Mouse (Mus musculus): ENCODE measurements around the gene Fam69a.
A peak's percentile ranks its signal among the peaks of the same experiment; 100 is the strongest.
"Not testable (repeated sequence)": the region's sequence is repeated elsewhere in the genome, so short reads cannot be mapped to it uniquely, and the experiment has no call there.

Gene Fam69a

DNA sequence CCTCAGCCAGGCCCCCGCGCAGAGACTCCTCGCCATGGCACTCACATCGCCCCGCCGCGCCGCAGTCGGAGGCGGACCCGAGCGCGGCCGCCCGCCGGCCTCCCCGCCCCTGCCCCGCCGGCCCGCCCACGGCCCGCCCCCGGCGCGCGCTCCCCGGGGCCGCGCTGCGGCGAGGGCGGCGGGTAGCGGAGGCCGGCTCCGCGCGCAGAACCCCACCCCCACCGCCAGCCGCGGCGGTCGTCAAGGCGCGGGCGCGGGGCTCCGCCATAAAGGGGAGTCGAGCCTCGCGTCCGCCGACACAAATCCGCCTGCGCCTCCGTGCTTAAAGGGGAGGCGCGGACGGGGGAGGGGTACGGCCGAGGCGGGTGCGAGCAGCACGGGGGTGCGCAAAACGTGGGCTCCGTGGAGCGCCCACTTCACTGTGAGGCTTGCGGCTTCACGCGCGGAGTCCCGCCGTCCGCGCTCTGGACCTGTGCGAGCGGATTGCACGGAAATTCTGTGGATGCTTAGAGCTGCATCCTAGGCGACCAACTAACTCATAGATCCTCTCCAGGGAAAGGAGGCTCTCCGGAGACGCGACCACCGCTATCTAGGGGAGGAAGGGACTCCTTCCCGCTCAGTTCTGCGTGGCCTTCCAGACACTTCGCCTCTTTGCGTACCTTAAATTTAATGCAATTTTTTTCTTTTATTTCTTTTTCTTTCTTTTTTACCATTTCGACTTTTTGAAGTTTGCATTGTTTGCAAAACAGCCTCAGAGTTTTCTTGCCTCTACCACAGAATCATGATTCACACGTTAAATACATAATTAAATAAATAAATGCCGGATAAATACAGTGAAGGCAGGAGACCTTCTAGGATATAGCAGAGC, at the start of gene Fam69a:
Gene Fam69a (minus strand): TSS at position 119 of the 868 bp plus-strand sequence.
- no peak for DNase-seq (ENCODE audit: low read depth)

DNA sequence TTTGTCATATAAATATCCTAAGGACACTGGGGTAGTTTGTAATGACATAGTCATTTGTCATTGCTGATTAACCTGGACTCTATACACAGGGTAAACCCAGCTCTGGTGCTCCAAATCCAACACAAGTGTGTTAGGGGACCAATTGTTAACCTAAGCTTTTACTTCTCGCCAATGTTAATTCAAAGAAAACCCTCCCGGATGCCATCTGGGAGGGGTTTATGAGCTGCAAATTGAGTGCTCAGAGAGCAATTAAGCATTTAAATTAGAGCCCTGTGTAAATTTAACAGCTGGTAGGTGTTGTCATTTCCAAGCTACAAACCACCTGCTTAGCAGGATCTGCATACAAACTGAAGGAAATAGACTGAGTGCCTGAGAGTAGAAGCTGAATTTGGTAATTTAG, 48.6 kb upstream of the Fam69a start:
- DNase-seq (ENCODE audit: low read depth), result no peak

DNA sequence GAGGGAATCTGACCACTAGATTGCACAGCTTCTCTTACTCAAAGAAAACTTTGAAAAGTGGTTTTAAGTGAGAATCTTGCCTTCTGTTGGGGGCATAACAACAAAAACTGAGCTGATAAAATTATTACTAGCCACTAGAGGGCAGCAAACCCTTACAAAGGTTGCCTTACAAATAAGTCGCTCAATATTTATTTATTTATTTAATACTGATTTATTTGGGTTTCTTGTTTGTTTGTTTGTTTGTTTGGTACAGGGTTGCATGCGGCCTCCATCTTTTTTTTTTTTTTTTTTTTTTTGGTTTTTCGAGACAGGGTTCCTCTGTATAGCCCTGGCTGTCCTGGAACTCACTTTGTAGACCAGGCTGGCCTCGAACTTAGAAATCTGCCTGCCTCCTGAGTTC, 47.3 kb upstream of the Fam69a start:
- no peak for DNase-seq (ENCODE audit: low read depth)

DNA sequence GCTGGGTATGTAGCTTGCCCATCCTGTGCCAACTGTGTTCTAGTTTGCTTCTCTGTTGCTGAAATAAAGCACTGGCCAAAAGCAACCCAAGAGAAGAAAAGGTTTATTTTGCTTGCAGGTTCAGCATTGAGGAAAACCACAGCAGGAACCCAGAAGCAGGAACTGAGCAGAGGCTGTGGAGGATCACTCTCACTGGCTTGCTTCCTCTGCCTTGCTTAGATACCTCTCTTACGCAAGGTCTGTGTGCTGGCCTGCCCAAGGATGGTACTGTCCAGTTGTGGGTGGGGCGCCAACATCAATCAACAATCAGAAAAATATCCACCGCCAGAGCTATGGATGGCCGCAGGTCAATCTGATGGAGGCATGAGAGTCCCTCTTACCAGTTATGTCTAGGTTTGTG, 44.4 kb upstream of the Fam69a start:
- no peak for DNase-seq (ENCODE audit: low read depth)

DNA sequence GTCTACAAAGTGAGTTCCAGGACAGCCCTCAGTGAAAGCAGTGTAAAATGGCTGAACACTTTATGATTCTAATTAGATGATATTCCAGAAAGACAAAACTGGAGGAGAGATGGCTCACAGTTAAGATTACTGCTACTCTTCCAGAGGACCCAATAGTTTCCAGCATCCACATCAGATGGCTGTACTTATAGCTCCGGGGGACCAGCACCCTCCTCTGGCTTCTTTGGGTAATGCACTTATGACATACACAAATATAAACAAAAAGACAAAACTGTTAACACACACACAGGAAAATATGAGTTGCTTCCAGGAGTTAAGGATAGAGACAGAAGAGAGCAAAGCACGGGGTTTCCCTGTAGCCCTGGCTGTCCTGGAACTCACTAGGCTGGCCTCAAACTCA, 43.1 kb upstream of the Fam69a start:
- DNase-seq (ENCODE audit: low read depth), result no peak

DNA sequence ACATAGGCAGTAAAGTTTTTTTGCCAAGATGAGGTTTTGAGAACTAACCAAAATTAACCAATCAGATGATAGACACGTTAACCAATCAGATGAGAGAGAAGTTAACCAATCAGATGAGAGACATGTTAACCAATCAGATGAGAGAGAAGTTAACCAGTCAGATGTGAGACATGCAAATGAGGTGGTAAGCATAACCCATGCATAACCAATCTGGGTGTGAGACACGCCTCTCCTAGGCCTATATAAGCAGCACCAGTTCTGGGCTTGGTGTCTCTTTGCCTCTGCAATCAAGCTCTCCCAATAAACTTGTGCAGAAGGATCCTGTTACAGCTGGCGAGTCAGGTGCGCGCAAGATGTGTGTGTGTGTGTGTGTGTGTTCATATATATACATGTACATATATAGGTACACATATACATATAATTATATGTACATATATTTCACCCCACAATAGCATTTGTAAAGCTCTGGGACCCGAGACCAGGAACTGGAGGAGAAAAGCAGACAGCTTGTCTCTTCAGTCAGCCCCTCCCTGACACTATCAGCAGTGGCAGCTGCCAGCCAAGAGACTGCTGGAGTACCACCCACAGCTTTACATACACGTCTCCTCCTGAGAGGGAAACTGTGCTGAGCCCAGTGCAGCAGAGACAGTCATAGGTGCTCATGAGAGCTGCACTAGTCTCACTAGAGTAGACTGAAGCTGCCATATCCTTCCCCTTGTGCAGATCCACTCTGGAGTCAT, 42.1 kb upstream of the Fam69a start:
- DNase-seq (ENCODE audit: low read depth), result not testable (repeated sequence)

DNA sequence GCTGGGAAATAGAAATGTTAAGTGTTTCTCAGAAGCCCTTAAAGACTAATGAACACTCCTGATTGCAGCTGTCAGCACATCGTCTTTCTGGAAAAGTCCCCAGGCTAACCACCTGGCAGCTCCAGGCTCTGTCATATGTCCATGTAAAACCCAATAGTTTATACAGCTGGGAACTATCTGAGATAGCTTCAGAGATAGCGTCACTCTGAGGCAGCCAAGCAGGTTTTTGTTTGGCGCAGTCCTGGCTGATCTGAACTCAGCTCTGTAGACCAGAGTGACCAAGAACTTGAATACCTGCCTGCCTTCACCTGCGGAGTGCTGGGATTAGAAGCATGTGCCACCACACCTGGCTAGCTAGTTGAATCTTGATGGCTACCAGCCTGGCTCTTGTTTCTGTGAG, 41.3 kb upstream of the Fam69a start:
- DNase-seq (ENCODE audit: low read depth), result peak; percentile 49

DNA sequence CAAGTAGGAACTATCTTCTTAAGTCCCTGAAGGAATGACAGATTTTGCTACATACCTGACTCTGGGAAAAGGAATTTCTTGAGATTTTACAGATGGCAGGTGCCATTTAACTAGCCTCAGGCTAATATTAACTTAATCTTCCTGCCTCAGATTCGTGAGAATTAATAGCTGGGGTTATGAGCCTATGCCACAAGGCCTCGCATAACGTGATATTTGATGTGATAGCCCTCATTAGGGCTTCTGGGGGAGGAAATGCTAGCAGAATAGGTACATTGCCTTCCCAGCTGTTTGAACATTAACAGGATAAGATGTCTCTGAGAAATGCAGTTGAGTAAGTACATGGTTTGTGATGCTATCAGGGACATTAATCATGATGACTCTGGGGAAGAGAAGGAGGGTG, 34.5 kb upstream of the Fam69a start:
- no peak for DNase-seq (ENCODE audit: low read depth)

DNA sequence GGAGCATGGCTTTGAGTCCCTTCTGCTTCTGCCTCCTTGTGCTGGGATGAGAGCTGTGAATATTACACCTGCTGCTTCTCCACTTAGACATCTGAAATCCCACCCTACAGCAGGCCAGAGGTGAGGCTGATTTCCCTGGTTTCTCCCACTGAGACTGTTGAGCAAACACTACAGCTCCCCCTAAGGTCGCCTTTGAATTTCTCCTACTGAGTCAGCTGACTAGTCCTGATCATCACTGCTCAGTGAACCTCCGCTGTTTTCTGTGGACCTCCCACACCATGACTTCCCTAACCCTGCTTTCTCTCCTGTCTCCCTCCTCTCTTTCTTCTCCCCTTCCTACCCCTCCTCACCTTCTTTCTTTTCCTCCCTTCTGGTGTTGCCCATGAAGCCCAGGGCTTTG, 32.5 kb upstream of the Fam69a start:
- no peak for DNase-seq (ENCODE audit: low read depth)

DNA sequence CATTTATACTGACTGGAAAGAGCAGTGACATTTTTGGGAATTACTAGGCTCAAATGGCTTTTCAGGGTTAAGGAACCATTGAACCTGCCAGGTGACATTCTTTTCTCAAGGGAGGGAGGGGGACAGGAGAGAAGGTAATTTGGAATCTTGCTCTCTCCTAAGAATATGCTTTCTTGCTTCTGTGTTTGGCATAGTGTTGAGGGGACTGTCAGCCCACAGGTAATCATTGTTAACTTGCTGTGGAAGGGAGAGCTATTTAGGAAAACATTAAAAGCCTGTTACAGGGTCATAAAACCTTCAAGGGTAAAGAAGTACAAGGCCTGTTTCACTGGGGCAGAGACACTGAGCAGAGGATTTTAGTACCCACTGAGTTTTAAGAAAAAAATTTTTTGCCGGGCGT, 30.3 kb upstream of the Fam69a start:
- DNase-seq (ENCODE audit: low read depth), result no peak

DNA sequence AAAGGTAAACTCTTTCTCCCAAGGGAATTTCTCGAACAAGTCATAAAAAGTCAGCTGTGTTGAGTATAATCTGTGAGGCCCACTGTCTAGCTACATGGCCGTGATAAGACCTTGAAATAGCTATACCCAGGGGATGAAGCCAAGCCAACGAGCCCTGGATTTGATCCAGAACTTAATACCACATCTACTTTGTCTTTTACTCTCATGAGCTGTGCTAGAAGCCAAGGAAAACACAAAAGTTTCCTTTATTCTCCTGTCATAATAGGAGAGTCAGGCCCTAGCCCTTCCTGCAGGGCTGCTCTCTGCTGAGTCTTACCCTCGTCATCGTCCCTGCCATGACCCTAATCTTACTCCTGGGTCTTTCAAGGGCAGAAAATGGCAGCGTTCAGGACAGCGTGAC, 28.5 kb upstream of the Fam69a start:
- DNase-seq (ENCODE audit: low read depth), result peak; percentile 89

DNA sequence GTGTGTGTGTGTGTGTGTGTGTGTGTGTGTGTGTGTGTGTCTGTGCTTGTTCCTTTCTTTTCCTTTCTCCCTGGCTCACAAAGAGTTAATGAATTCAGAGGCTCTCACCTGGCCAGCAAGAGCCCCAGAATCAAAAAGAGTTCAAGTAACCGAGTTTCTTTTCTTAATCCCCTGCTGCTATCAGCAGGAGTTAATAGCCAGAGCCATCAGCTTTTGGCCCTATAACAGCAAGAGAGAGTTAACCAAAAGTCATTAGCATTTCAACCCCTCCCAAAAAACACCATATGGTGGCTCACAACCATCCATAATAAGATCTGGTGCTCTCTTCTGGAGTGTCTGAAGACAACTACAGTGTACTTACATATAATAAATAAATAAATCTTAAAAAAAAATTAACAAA, 27.3 kb upstream of the Fam69a start:
- no peak for DNase-seq (ENCODE audit: low read depth)

DNA sequence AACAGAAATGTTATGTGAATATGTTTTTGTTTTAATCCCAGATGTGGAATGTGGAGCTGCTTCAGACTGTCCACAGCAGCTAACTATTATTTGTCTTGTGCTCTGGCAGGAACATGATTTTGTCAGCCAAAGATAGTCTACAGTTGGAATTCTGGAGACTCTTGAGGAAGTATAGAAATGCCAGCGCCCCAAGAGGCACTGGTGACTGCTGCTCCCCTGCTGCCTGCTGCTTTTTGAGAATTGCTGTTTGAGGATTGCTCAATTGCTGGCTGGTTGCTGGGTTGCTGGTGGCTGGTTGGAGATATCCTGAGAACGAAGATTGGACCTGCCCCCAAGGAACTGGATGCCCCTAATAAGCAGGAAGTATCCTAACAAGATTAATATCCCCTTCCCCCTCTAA, 22.8 kb upstream of the Fam69a start:
- peak; percentile 58 for DNase-seq (ENCODE audit: low read depth)

DNA sequence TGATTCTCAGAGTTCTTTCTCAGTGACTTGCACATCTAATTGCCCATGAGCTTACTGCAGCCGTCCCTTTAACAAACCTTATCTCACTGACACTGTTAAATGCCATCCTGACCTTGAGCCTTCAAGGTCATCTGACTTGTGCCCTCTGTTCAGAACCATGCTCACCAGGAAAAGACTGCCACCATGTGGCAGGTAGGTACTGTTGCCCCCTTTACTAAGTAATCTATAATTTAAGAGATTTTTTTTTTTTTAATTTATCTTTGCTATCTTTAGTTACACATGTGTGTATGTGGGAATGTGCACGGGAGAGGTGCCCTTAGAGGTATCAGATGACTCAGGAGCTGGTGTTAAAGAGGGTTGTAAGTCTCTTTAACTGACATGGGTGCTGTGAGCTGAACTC, 18.2 kb upstream of the Fam69a start:
- DNase-seq (ENCODE audit: low read depth), result no peak

DNA sequence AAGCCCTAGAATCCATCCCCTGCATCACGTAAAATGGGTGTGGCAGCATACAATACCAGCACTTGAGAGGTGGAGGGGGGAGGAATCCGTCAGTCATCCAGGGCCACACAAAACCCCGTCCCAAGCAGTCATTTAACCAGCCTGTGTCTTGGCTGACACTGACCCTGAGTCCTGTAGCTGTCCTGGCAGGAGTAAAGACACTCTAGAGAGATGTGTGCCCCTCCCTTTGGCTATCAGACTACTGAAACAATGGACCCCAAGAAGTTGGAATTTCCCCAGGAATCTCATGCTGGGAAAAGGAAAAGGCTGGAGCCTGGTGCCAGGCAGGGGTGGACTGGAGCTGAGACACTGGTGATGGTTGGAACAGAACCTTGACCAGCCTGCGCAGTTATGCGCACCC, 15.8 kb upstream of the Fam69a start:
- no peak for DNase-seq (ENCODE audit: low read depth)

DNA sequence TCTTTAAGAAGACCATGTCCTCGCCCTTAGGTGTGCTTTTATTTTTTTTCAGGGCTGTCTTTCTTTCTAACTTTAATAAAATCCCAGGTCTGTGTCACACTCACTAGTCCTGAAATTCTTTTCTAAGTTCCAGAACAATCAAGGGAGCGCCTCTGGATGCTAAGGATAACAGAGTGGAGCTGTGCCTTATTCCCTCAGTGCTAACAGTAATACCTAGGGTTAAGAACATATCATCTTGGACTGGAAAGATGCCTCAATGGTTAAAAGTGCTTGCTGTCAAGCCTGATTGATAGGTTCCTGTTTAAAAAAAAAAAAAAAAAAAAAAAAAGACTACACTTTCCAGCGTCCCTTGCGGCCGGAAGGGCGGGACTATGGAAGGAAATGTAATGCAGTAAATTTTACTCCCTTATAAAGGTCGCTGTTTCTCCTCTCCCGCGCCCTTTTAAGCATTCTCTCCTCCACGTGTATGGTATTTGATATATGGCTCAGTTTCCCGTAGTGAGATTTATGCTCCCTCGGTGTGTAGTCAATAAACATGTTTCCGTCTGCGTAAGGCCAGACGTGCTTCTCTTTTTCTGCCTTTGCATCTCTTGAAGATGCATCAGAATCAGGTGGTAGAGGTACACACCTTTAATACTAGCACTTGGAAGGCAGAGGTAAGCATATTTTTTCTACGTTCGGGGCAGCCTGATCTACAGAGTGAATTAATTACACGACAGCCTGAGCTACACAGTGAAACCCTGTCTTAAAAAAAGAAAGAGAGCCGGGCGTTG, 14.1 kb upstream of the Fam69a start:
- no peak for DNase-seq (ENCODE audit: low read depth)

DNA sequence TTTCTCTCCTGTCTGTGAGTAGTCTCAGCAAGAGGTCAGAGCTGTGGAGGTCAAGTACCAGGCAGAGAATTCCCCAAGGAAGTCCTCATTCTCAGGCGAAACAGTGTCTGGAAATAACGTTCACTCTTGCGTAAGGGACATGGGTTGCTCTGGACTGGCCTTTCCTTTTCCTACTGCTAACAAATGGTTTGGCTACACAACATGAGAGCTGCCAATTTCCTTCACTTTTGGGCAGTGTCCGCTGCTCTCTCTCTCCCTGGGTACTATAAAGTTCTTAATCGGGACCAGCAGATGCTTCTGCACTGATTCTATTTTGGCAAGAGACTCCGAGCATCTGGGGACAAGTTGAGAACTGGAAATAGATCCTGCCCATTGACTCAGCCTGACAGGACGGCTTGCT, 10.8 kb upstream of the Fam69a start:
- DNase-seq (ENCODE audit: low read depth), result peak; percentile 65

DNA sequence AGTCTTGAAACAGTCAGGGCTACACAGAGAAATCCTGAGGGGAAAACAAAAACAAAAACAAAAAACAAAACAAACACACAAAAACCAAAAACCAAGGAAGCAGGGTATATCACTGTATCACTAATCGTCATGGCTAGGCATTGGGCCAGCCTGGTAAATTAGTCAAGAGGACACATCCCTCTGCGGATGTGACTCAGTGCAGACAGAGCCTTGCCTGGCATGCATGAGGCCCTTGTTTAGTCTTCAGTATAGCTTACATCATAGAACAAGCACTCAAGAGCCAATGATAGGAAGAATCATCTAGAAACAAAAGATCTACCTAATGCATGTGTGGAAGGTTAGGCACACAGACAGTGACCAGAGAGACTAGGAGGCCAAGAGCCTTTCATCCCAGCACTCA, 9.1 kb upstream of the Fam69a start:
- no peak for DNase-seq (ENCODE audit: low read depth)

DNA sequence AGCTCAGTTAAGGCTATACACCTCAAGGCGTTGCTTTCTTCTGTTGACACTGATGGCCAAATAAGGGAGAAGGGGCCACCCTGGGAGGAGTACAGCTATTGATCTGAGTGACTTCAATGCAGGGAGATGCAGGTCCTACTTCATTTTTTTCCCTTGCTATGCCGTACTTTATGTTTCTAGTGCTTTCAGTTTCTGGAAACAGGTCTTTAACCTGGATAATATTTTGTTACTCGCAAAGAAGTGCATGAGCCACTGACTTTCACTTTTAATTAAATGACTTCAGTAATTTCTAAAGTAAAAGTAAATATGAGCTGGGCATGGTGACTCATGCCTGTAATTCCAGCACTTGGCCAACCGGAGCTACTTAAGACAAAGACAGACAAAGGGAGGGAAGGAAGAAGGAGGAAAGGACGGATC, 958 bp upstream of the Fam69a start:
- DNase-seq (ENCODE audit: low read depth), result no peak

DNA sequence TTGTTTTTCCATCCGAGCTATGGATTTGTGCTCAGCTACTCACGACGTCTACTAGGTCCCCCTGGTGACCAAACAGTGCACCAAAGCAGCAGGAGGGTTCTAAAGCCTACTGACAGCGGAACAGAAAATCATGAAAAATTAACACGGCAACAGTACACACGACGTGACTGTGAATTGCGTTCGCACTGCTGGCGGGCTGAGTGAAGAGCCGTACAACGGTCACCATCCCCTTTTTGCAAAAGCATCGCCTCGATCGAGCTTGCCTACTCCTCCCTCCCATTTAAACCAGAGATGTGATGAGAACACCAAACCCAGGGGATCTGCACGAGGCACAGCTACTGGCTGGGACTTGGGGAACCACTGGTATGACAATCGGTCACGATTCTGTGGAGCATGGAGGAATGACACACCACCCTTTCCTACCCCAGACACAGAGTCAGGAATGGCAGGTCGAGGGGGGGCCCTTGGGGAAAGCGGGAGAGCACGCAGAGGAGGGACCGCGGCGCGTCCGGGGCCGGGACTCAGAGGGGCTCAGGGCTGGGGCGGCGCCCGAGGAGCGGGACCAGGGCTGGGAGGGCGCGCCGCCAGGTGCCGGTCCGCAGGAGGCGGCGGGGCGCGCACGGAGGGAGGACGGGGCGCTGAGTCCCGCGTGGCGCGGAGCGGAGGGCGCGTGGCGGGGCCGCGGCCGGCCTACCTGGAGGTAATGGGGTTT, 474 bp downstream of the Fam69a start:
- peak; percentile 53 for DNase-seq (ENCODE audit: low read depth)

DNA sequence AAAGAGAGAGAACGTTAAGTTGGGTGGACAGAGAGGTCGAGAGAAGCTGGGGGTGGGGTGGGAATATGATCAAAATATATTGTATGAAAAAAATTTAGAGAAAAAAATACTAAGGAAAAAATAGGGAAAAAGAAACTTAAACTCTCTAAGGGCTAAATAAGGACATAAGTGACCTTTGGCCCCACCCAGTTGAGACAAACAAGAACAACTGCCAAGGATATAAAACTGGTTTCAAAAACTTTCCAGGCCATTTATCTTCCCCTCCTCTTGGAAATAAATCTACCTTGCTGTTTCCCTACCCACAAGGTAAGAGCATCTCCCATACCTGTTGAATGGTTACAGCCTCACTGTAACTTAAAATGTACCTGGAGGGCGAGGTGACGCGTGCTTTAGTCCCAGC, 2.9 kb downstream of the Fam69a start:
- DNase-seq (ENCODE audit: low read depth), result no peak

DNA sequence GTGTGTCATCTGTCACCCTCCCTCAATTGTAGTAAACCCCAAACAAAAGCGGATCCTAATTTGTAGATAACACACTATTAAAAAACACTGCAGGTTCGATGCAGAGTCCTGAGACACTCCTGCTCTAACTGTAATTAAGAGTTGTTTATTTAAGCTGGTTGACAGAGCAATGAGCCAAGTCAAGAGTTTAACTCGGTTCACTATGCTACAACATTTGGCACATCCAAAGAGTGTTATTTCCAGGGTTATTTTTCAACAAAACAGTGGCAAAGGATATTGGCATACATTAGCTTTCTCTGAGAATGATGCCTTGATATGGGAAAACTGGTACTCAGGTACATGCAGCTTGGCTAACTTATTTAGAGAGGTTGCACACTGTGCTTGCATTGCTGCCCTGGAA, 4.9 kb downstream of the Fam69a start:
- no peak for DNase-seq (ENCODE audit: low read depth)
